Mouse (Mus musculus) brain, adult 2 months (tissue): ENCODE measurements around the gene D10Wsu102e.
"Not testable (repeated sequence)": the region's sequence is repeated elsewhere in the genome, so short reads cannot be mapped to it uniquely, and the experiment has no call there.

Experiments used
- DNase-seq: peaks from one replicate; pipeline ENCODE4 v3.0.0; 2011; ENCODE audit warnings: low read depth, low spot score

Gene D10Wsu102e

DNA sequence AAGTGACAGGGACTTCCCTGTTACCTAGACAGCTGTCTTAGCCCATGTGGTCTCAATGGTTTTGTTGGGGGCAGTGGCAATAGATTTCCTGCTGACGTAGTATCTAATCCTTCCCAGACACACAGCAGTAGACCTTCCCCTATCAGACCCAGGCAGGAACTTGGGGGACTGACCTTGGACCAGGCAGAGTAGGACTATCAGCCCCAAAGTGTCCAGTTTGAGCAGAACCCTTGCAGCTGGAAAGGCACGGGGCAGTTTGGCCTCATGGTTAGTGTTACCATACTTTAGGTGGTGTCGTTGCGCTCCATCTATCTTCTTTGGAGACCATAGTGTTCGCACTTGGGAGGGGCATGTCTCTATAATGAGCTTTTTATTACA lies 13.7 kb upstream of the D10Wsu102e start:
- DNase-seq: no peak

DNA sequence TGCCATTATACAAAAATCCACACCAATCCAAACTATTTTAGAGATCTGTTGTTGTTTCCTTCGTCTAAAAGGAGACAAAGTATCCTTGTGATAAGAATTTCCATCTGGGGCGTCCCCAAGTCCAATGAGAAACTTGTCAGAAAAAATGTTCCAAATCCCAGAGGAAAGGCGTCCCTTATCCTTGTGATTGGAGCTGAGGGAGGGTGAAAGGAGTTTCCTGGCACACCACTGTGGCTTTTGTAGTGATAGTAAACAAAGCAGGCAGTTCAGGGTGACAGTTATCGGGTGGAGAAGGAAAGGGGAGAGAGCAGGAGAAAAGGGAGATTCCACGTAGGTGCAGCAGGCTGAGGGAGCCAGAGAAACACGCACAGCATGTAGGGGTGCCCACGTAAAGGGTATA lies 12.5 kb upstream of the D10Wsu102e start:
- no peak for DNase-seq

DNA sequence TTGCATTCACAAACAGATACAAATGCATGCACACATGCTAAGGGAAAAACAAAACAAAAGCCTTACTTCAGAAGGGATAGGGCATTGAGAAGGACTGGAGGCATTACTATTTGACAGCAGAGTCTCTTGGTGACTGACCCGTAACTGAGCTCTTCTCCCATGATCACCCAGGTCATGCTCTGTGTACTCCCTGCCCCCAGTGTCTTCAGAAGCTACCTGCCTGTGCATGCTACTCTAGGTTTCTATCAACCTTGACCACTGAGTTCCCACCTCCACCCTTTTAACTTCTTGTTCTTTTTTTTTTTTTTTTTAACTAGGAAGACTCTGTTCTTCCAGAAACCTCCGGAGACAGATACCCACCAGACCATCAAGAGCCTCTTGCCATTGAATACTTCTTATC lies 9.3 kb upstream of the D10Wsu102e start:
- no peak for DNase-seq

DNA sequence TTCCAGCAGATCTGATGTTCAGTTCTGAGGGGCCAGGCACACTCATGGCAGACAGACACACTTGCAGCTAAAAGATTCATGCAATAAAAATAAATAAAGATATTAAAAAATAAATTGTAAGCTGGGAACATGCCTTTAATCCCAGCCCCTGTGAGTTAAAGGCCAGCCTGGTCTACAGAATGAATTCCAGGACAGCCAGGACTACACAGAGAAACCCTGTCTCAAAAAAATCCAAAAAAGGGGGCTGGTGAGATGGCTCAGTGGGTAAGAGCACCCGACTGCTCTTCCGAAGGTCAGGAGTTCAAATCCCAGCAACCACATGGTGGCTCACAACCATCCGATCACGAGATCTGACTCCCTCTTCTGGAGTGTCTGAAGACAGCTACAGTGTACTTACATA lies 8.2 kb upstream of the D10Wsu102e start:
- not testable (repeated sequence) for DNase-seq

DNA sequence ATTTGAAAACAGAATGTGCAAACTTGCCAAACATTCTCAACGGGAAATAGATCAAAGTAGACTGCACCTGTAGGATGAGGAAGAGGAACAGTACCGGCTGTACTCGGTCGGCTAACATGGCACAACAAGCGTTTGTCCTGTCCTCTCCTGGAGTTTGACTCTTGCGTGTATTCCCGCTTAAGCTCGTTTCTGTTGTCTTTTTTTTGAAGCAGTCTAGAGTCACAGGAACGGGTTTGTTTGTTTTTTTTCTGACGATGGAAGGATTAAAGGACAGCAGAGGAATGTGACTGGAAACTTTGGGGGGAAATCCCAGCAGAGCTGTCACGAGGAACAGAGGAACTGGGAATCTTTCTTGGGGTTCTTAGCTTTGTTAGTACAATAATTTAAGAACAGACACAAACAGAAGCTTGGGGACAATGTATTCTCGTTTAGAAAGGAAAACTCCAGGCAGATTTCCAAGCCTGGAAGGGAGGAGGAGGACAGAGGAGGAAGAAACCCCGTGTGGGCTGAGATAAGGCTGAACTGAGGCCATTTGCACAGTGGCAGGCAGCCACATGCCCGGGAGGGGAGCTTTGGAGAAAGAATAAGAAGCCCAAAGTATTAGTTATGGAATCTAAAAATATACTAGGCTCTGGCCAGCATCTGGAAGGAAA lies 6.2 kb upstream of the D10Wsu102e start:
- DNase-seq: peak; percentile 64

DNA sequence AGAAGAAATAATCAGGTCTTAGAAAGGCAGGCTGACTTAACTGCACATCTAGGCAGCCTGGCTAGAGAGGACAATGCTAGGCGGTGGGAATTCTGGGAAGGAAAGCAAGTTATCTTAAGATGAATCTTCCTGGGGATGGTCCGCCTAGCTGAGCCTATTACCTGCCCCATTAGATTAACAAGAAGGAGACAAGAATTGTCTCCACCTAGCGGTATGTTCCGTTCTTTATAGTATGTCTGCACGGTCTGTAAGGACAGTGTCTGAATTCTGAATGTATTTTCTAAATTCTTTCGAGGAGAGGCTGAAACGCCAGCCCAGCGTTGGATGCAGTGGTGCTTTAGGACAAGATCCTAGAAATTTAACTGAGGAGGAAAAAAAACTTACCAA lies 5.7 kb upstream of the D10Wsu102e start:
- peak; percentile 80 for DNase-seq

DNA sequence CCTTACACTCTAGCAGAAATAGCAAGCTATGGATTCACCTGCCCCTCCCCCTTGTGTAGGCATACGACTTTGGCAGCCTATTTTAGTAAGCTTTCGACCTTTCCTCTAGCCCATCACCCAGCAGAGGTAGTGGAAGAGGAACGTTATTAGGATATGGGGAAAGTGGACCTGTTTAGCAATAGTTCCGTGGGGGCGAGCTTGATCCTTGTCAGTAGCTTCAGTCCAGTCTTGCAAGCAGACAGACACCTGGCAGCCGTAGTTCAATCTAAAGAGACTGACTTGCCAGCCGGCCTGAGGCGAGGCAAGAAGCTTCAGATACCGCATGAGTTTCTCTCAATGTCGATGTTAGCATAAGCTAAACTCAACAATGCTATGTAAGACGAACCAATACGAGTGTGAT lies 3.6 kb upstream of the D10Wsu102e start:
- no peak for DNase-seq

DNA sequence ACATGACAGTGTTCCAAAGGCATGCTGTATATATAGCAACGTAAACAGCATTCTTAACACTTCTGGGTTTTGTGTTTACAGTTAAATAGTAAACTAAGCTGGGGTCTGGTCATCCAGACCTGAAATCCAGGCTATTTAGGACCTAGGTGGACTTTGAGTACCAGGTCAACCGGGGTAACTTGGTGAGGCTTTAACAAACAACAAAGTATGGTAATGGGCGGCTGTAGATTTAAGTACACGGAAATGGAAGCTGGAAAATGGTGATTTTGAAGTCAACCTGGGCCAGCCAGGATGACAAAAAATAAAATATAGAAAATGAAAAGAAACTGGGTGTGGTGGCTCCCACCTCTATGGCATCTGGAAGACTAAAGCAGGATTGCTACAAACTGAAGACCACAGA lies 570 bp upstream of the D10Wsu102e start:
- DNase-seq: no peak

DNA sequence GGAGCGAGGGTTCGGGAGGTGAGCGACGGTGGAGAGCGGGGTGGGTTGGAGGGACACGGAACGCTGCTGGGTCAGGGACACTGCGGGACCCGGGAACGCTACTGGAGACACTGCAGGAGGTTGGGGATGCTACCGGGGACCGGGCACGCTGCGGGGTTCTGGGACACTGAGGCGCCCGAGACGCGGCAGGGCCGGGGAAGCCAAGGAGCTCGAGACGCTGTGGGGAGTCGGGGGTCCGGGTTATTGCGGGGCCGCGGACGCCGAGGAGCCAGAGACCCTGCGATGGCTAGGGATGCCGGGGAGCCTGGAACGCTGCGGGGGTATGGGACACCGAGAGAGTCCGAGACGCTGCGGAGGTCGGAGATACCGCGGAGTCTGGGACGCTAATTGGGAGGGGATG lies 335 bp downstream of the D10Wsu102e start:
- no peak for DNase-seq

DNA sequence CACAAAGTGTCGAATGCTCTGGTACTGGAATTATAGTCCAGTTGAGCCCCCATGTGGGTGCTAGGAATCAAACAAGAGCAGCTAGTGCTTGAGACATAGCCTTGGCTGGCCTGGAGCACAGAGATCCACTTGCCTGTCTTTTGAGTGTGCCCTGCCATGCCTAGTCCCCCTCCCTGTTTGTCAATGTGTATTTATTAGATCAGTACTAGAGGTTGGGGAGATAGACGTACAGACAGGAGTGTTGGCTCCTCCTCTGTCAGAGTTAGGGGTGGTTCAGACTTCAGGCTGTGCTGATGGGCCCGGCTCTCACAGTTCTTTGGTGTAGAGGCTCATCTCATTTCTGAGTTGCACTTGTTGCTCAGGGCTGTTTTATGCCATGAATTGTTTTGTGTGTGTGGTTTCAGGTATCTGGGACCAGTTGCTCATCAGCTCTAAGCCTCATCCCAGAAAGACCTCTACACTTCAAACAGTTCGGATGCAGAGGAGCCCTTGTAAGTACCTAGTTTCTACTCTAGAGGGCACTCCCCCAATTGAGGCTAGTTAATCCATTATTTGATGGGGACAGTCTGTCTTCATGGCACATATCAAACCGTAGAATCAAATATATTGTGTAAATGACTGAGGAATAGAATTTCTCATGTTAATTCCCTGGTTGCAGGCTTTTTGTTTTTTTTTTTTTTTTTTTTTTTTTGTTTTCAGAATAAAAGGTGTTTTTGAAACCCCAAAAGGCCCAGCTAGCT lies 1.8 kb downstream of the D10Wsu102e start:
- peak; percentile 63 for DNase-seq

DNA sequence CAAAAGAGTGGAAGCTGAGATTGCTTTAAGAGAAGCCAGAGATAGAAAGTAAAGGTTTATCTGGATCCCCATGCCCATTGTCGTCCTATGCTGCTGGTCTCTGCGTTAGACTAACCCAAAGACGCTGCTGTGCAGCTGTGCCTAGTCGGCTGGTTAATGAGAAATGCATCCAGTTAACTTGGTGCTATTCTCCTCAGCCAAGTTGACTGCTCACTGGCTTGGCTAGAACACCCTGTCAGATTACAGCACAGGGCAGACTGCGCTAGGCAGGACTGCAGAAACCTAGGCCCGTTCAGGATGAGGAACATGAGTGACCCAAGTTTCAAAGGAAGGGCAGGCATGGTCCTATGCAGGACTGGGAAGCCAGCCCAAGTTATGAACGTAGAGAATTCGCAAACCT lies 3.4 kb downstream of the D10Wsu102e start:
- no peak for DNase-seq

DNA sequence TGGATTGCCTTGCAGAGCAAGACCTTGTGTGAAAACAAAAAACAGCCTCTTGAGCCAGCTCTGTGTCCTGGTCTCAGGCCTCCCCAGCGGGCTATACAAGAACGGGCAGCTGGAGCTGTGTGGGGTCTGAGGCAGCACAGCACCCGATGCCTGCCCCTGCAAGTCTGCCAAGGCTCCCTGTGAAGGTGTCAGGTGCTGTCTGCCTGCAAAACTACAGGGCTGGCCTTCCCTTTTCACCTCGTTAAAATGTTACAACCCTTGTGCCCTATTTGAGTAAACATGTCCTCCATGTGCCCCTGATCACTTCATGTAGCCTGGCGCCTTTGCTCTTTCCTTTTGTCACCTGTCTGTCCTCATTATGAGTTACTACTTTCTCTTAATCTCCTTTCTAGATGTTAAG lies 8.9 kb downstream of the D10Wsu102e start:
- no peak for DNase-seq

DNA sequence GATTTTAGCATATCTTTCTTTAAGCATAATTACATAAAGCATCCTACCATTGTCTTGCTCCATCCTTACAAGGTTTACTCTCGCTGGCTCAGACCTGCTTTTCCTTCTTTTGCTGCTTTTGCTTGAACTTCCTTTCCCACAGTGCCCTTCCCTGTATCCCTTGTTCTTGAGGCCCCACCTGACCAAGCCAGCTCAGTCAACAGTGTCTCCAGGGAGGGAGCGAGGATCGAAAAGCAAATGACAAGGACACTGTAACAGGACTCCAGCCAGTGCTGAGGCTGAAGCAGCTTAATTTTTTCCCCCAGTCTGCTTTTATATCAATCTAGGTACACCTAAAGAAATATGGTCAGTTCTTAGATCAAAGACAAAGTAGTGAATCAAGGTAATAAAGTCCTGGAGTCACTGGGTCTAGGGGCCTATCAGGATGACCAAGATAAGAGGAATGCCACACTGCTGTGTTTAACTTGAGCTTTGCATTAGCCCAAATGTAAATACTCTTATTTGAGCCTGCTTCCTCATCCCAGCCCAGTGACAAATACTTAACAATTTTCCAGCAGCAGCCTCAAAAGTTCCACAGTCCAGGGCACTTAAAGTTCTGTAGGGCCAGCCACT lies 14.1 kb downstream of the D10Wsu102e start:
- DNase-seq: no peak

DNA sequence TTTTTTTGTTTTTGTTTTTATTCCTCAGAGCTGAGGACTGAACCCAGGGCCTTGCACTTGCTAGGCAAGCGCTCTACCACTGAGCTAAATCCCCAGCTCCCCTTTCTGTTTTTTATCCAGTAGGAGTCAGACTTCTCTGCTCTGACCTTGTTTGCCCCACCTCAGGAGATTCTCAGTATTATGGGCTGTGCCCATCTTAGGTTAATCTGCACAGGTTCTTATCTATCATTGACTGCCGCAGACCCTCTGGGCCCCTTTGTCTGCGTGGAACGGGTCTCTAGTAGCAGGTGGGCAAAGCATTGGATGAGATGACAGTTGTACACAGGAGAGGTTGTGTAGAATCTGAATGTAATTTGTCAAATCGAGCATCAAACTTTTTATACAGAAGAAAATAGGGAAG lies 15.4 kb downstream of the D10Wsu102e start:
- not testable (repeated sequence) for DNase-seq

DNA sequence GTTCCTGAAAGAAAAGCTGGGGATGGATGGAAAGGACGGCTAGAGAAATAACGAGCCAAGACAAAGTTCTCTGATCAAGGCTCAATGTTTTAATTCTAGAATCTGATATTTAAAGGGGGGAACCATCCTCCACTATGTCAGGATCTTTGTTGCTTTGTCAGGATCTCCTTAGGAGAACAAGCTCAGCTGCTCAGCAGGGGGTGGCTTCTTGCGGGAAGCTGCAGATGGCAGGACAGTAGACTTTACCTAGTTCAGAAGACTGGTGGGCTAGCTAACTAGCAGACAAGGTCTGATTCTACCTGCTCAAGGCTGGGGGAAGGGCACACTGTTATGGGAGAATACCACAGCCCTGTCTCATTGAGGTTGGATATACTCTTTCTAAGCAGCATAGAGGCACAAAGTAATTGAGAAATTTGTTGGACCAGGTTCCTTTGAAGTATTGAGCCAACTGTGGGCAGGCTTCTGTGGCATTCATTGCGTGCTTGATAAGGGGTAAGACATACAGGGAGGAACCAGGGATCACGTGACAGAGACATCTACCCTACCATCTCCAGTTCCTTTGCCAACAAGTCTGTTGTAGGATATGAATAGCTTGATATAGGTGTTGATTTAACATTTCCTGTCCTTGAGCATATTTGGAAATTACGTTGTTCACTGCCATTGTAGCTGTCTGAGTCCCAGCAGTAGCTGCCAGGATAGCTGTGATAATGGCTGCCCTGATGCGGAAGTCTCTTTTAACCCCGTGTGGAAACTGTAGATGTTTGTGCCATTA lies 17.1 kb downstream of the D10Wsu102e start:
- DNase-seq: no peak

DNA sequence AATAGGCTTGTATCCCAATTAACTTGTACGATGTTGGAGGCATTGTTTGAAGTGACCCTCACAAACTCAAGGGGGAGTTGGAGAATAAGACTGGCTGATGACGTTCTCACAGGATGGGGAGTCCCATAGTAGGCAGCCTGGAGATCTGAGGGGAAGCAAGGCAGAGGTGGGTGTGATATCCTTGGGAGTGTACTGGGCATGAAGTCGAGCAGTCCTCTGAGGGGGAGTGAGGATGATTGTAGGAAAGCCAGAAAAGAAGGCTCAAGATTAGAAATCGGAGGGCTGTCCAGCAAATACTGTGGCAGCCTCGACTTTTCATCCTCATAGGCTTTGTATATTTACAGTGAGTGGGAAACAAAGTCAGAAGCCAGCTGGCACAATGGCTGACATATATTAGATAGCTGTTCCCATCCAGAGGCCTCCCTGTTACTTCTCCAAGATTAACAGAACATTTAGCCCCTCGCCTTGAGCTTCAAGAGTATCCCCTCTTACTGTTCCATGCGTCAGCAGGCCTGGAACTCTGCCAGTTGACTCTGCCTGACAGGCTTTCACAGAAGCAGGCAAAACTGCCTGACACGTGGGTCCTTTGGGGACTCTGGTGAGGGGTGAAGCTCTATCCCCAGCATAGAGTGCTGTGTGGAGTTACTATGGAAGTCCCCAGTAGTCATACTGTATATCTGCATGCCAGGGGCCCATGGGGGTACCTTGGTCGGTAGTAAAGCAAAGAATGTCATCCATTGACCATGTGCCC lies 18.2 kb downstream of the D10Wsu102e start:
- no peak for DNase-seq

DNA sequence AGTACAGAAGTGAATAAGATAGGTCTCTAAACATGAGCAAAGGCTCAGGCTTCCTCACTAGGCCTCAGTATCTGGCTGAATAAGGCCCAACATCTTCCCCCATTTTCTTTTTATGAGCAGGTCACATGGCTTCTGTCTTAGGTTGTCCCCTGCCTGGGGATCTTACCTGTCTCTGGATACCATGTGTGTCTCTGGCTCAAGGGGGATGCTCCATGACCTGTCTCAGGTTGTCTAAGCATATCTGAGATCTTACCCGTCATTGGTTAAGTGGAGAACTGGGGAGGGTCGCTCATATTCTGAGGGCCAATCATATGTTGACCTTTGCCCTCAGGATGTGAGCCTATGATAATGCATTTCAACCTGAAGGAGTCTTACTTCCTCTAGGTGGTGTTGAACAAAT lies 20.5 kb downstream of the D10Wsu102e start:
- DNase-seq: no peak

DNA sequence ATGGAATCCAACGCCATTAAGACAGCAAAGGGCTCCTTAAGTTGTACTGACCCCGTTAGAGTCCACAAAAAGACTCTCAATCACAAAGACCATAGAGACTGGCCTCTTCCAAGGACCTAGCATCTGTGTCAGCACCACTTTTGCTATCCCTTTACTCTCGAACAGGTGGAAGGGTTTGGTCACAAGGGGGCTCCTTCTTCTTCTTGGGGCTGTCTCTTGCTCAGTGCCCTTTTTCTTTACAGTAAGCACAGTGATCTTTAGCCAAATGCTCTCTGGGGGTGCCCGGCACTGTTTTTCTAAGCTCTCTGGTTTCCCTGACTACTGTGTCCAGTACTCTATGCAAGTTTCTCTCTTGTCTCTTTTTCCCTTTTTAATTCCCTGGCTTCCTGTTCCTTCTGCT lies 22.5 kb downstream of the D10Wsu102e start:
- no peak for DNase-seq

DNA sequence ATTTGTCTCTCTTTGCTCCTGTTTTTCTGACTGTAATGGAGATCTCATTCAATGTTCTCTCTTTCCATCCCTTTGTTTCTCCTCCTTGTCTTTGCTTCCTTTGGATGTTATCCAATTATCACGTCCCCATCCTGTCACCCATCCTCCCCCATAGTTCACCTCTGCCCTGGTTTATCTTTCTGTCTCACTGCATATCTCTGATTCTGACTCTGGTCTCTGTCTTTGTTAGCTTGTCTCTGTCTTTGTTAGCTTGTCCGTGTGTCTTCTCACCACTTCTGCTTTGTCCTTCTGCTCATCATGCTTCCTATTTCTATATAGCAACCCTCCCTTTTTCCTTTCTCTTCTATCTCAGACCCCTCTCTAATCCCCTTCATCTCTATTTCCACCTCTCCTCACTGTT lies 23.0 kb downstream of the D10Wsu102e start:
- DNase-seq: no peak

DNA sequence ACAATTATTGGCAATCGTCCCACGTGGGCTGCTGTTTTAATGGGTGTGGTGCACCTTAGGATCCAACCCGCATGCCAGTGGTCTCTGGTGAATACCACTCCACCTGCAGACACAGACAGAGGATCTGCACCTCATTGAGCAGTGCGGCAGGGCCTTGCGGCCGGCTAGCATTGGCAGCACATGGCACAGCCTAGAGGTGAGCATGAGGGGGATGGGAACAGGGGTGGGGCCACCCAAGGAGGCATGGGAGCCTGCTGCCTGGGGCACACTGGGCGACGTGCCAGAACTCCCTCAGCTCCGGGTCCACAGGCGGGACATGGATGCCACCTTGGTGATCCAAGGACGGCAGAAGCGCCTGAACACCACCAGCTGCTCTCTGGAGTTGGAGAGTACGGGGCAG lies 23.8 kb downstream of the D10Wsu102e start:
- no peak for DNase-seq

DNA sequence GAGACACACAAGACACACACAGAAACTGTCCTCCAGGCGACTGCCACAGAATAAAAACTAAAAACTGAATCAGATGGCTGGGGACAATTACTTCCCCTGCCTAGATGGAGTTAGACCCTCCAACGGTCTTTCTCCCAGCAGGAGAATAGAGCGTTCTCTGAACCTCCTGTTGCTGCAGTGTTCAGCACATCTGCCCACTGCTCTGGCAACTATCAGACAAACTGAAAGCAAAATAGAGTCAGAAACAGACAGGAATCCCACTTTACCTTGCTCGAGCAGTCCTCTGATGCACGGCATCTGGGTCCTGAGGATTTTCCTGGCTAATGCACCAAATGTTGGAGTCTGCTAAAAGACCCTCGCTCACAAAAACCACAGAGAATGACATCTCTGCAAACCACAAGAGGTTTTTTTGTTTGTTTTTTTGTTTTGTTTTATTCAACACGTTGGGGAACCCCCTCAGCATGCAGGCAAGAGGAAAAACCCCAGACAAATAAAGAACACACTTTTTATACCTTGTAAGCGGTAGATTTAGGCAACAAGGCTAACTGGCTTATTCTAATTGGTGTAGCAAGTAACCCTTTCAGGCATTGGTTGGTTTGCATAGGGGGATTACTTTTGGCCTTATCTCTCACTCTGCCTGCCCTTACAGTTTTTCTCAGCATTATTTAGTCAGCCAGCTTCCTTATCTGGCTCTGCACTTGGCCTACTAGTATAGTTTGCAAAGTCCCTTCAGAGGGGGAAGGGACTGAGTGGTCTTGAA lies 24.6 kb downstream of the D10Wsu102e start:
- DNase-seq: no peak
